Mouse (Mus musculus) urinary bladder, adult 2 months (tissue): Measurements from ENCODE around the gene Dnm3. TPM values are rescaled to one million over a fixed set of nuclear protein-coding genes. Genes with fewer than 3 reads are reported as not detected.

Experiments
- DNase-seq: peaks from one replicate; pipeline ENCODE4 v3.0.0; 2022; ENCODE audit warnings: low spot score
- polyA plus RNA-seq: library from polyadenylated mRNA; depleted of rRNA; stranded (reverse); fragments of >200 nt; gene quantifications from 2 replicates; pipeline ENCODE4 v1.2.3, GENCODE M21; 2012; rRNA removed

The Dnm3 gene
- polyA plus RNA-seq, 1 experiment: 4.2 TPM

- no peak for DNase-seq
Observed at GRCm38 (mm10) chr1:161951009-161951779, 526.6 kb downstream of the Dnm3 start.

- DNase-seq: no peak
Observed at GRCm38 (mm10) chr1:161942082-161942481, 535.8 kb downstream of the Dnm3 start.

Other genes starting within 250 kb of the Dnm3 start
- 7.7 and 8.1 TPM in 2 replicates for gene Mettl13, start 70.5 kb upstream of the Dnm3 start, polyA plus RNA-seq
- 31.9 and 33.5 TPM in 2 replicates for gene Vamp4, start 92.5 kb upstream of the Dnm3 start, polyA plus RNA-seq
- 16.3 and 17.1 TPM in 2 replicates for gene Myoc, start 161.1 kb upstream of the Dnm3 start, polyA plus RNA-seq
- gene Myocos, start 180.2 kb upstream of the Dnm3 start, polyA plus RNA-seq: not detected in 2 replicates